Mouse (Mus musculus): ENCODE measurements around the gene Tcf7l2. TPM values are rescaled to one million over a fixed set of nuclear protein-coding genes. Genes with fewer than 3 reads are reported as not detected.

The Tcf7l2 gene
- 5.4 TPM for polyA plus RNA-seq (2012; fragmentation: generic; extraction: Trizol)

DNA sequence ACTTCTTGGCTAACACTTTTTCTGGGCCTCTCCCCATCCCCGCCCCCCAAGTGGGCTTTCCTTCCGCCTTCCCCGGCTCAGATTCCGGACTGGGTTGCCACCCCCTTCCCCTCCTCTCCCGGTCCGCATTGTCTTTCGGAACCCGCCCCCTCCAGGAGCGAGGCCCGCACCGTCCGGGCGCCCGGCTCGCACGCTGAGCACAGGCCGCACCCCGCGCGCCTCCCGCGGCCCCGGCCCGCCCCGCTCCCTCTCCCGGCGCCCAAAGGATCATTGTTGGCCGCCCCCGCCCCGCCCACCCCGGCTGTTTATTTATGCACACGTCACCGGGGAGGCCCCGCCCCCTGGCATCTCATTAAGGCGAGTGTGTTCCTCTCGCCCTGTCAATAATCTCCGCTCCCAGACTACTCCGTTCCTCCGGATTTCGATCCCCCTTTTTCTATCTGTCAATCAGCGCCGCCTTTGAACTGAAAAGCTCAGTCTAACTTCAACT, at the start of gene Tcf7l2:
Gene Tcf7l2 (plus strand): TSS at position 382 of the 490 bp plus-strand sequence.
- TF ChIP-seq POLR2AphosphoS2 (IDR thresholded peaks at IDR 0.05; ENCODE audit: insufficient read length, low read depth) (peak; percentile 77), TCF12 (IDR thresholded peaks at IDR 0.05; ENCODE audit: insufficient read depth, poor library complexity, severe bottlenecking) (no peak), POLR2A (IDR thresholded peaks at IDR 0.05; ENCODE audit: insufficient read length, low read depth) (peak; percentile 80)
- H3K36me3 ChIP-seq (ENCODE audit: control insufficient read depth, insufficient read depth) = no peaks in the 10 kb centered on the region
- H3K27me3 ChIP-seq (ENCODE audit: control insufficient read depth, insufficient read depth, insufficient read length) = no peaks in the 10 kb centered on the region

DNA sequence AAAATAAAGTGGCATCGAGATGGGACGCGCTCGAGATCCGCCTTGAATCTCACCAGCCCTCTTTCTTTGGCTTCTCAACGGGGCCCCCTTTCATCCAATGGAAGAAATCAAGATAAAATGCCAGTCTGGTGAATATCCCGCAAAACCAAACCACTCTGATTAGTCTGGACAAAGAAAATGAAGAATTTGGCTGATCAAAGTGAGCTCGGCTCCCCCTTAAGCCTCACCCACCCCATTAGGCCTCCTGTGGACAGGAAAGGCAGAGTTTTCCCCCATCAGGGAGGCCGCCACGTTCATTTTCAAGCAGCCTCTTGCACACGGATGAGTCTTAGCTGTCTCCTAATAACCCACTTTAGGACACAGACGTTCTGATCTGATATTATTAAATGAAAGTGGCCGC, 47.0 kb upstream of the Tcf7l2 start:
- H3K4me2 ChIP-seq (ENCODE audit: low read depth) = no peak overlapping the region
- no peaks in the 10 kb centered on the region for H3K79me2 ChIP-seq (ENCODE audit: control insufficient read depth, insufficient read depth)
- H3K4me3 ChIP-seq = no peak overlapping the region
- no peaks in the 10 kb centered on the region for H3K36me3 ChIP-seq (ENCODE audit: control insufficient read depth, insufficient read depth)
- no peaks in the 10 kb centered on the region for H3K27me3 ChIP-seq (ENCODE audit: control insufficient read depth, insufficient read depth, insufficient read length)
- no peak for TF ChIP-seq SRF (IDR thresholded peaks at IDR 0.05; ENCODE audit: control insufficient read depth, insufficient read length, low read depth)
- no peak for TF ChIP-seq POLR2AphosphoS2 (IDR thresholded peaks at IDR 0.05; ENCODE audit: insufficient read length, low read depth)
- TF ChIP-seq MYOG (IDR thresholded peaks at IDR 0.05; ENCODE audit: control insufficient read depth in 1 of 3, insufficient read depth in 1 of 3, insufficient read length in 2 of 3, low read depth in 2 of 3) = no peak
- TF ChIP-seq TCF12 (IDR thresholded peaks at IDR 0.05; ENCODE audit: insufficient read depth, poor library complexity, severe bottlenecking) = no peak
- H3ac ChIP-seq (ENCODE audit: control insufficient read depth, insufficient read length) = no peak overlapping the region

More for the DNA sequence above, at the start of gene Tcf7l2:
- Histone ChIP-seq H3ac (ENCODE audit: control insufficient read depth, insufficient read length) (peak within 1 kb of the TSS; percentile 46), H3K79me2 (ENCODE audit: control insufficient read depth, insufficient read depth) (peaks cover 33% of the 10 kb centered on the region), H3K4me3 (peak within 1 kb of the TSS; percentile 85), H3K4me2 (ENCODE audit: low read depth) (peak within 1 kb of the TSS; percentile 75)

DNA sequence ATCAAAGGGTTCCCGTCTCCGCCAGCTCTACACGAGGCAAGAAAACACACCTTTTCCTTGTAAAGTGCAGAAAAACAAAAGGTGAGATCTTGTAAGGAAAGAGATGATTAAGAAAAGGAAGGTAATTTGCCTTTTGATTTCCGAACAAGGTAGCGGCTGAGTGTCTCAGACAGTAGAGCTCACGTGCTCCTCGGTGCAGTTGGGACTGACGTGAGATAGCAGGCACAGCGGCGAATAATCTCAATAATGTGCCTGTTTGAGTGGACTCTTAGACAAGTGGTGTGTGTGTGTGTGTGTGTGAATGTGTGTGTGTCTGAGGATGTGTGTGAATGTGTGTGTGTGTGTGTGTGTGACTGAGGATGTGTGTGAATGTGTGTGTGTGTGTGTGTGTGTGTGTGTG, 46.2 kb upstream of the Tcf7l2 start:
- no peaks in the 10 kb centered on the region for H3K36me3 ChIP-seq (ENCODE audit: control insufficient read depth, insufficient read depth)
- no peak for TF ChIP-seq MYOD1 (IDR thresholded peaks at IDR 0.05; ENCODE audit: control insufficient read depth in 1 of 3, insufficient read length in 2 of 3, low read depth in 2 of 3)
- H3K4me2 ChIP-seq (ENCODE audit: low read depth) = no peak overlapping the region
- no peaks in the 10 kb centered on the region for H3K27me3 ChIP-seq (ENCODE audit: control insufficient read depth, insufficient read depth, insufficient read length)
- H3K79me2 ChIP-seq (ENCODE audit: control insufficient read depth, insufficient read depth) = no peaks in the 10 kb centered on the region
- no peak overlapping the region for H3ac ChIP-seq (ENCODE audit: control insufficient read depth, insufficient read length)
- H3K4me3 ChIP-seq = no peak overlapping the region

DNA sequence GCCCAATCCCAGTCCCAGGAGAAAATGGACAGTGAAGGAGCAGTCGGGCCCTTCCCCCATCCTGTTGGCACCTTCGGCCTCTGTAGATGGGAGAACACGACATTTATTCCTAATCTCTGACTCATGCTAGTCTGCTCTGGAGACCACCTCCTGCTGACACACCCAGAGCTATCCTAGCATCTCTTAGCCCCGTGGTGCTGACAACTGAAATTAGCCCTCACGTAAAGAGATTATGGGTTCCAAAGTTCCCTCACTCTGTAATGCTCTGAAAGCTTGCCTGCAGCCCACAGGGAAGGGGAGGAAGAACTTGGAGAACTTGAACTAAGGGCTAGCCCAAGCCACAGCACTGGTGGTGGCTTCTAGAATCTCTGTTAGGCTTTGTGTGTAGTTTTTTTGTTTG, 42.7 kb upstream of the Tcf7l2 start:
- Histone ChIP-seq H3ac (ENCODE audit: control insufficient read depth, insufficient read length) (no peak overlapping the region), H3K4me3 (no peak overlapping the region), H3K36me3 (ENCODE audit: control insufficient read depth, insufficient read depth) (no peaks in the 10 kb centered on the region), H3K4me2 (ENCODE audit: low read depth) (no peak overlapping the region), H3K79me2 (ENCODE audit: control insufficient read depth, insufficient read depth) (no peaks in the 10 kb centered on the region), H3K27me3 (ENCODE audit: control insufficient read depth, insufficient read depth, insufficient read length) (no peaks in the 10 kb centered on the region)
- no peak for TF ChIP-seq MYOD1 (IDR thresholded peaks at IDR 0.05; ENCODE audit: control insufficient read depth in 1 of 3, insufficient read length in 2 of 3, low read depth in 2 of 3)
- no peak for TF ChIP-seq MYOG (IDR thresholded peaks at IDR 0.05; ENCODE audit: control insufficient read depth in 1 of 3, insufficient read depth in 1 of 3, insufficient read length in 2 of 3, low read depth in 2 of 3)
- no peak for TF ChIP-seq TCF3 (IDR thresholded peaks at IDR 0.05; ENCODE audit: insufficient read length, low read depth)
- no peak for TF ChIP-seq CEBPB (IDR thresholded peaks at IDR 0.05; ENCODE audit: insufficient read depth, poor library complexity, severe bottlenecking)
- no peak for TF ChIP-seq REST (IDR thresholded peaks at IDR 0.05; ENCODE audit: insufficient read depth, insufficient read length)
- no peak for TF ChIP-seq POLR2A (IDR thresholded peaks at IDR 0.05; ENCODE audit: insufficient read length, low read depth)
- no peak for TF ChIP-seq E2F4 (IDR thresholded peaks at IDR 0.05; ENCODE audit: insufficient read depth)
- no peak for TF ChIP-seq USF1 (IDR thresholded peaks at IDR 0.05; ENCODE audit: low read depth)

DNA sequence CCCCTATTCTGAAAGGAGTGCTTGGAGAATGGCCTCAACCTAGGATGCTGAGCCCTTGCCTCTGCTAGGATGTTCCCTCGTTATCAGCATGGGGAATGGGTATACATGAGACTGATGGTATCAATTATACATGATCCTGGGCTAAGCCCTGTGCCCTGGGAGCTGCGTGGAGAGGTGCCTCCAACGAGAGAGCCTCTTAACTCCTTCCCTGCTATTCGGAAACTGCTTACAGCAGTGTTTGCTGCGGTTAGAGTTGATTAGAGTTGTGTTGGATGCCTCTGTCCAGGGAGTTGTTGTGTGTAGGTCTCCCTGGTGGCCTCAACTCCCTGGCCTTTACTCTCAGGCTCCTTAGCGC, 41.4 kb upstream of the Tcf7l2 start:
- TF ChIP-seq TCF3 (IDR thresholded peaks at IDR 0.05; ENCODE audit: insufficient read length, low read depth) (no peak), POLR2A (IDR thresholded peaks at IDR 0.05; ENCODE audit: insufficient read length, low read depth) (no peak), POLR2AphosphoS2 (IDR thresholded peaks at IDR 0.05; ENCODE audit: insufficient read length, low read depth) (no peak), USF1 (IDR thresholded peaks at IDR 0.05; ENCODE audit: low read depth) (no peak), MAX (IDR thresholded peaks at IDR 0.05; ENCODE audit: low read depth) (no peak), MYOD1 (IDR thresholded peaks at IDR 0.05; ENCODE audit: control insufficient read depth in 1 of 3, insufficient read length in 2 of 3, low read depth in 2 of 3) (no peak), CEBPB (IDR thresholded peaks at IDR 0.05; ENCODE audit: insufficient read depth, poor library complexity, severe bottlenecking) (no peak), SRF (IDR thresholded peaks at IDR 0.05; ENCODE audit: control insufficient read depth, insufficient read length, low read depth) (no peak), MYOG (IDR thresholded peaks at IDR 0.05; ENCODE audit: control insufficient read depth in 1 of 3, insufficient read depth in 1 of 3, insufficient read length in 2 of 3, low read depth in 2 of 3) (no peak), TCF12 (IDR thresholded peaks at IDR 0.05; ENCODE audit: insufficient read depth, poor library complexity, severe bottlenecking) (no peak), E2F4 (IDR thresholded peaks at IDR 0.05; ENCODE audit: insufficient read depth) (no peak), REST (IDR thresholded peaks at IDR 0.05; ENCODE audit: insufficient read depth, insufficient read length) (no peak)
- Histone ChIP-seq H3K4me3 (no peak overlapping the region), H3ac (ENCODE audit: control insufficient read depth, insufficient read length) (no peak overlapping the region), H3K36me3 (ENCODE audit: control insufficient read depth, insufficient read depth) (no peaks in the 10 kb centered on the region), H3K27me3 (ENCODE audit: control insufficient read depth, insufficient read depth, insufficient read length) (no peaks in the 10 kb centered on the region), H3K4me2 (ENCODE audit: low read depth) (no peak overlapping the region), H3K79me2 (ENCODE audit: control insufficient read depth, insufficient read depth) (no peaks in the 10 kb centered on the region)
